Comparison of ENCODE assay signal across 9 mouse cellular contexts in the genomic region with DNA sequence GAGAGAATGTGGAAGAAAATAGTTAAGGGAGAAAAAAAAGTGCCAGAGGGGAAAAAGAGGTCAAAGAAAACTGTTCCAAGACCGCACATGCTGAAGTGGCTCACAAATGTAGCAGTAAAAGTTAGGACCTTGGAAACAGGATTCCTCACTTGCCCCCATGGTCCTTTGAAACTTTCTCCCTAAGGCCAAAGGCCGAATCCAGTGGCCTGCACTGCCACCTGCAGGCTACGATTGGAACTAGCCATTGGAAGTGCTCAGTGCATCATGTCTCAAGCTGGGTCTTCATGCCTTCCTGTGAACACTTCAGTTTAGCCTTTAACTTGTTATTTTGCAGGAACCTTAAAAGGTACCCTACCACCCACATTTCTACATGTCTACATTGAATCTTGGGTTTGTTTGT. TPM values are rescaled to one million over a fixed set of nuclear protein-coding genes. Genes with fewer than 3 reads are reported as not detected.
A peak's percentile ranks its signal among the peaks of the same experiment; 100 is the strongest.
DNase-seq lines count a peak whose midpoint lies in the region; ATAC-seq lines count a peak whose summit lies in the region.
"Had no signal": no experiment of that assay in that cellular context is flagged by ENCODE, and none has a peak within 500 bp of the region (broad histone marks: within the 10 kb centered on the region; RNA-seq: fewer than 3 reads in every experiment).

No protein-coding gene starts in this region.

- intact Hi-C loops in heart, postnatal 25 days (cut with DNase I) = loop anchor here (1.0 kb wide), 1 partner anchor 122 kb away; no protein-coding TSS in a partner anchor
- intact Hi-C loops in left cerebral cortex, postnatal 14 days (cut with DNase I) = loop anchor here (1.0 kb wide), 1 partner anchor 122 kb away; no protein-coding TSS in a partner anchor

- H3K36me3 ChIP-seq in hindbrain, embryonic 10.5 days = no peaks in the 10 kb centered on the region
- H3K36me3 ChIP-seq in hindbrain, embryonic 13.5 days = no peaks in the 10 kb centered on the region
- H3K36me3 ChIP-seq: neural tube, embryonic 12.5 days had no signal

- 0 out of 2 replicates have a peak, but pooled peaks cover 6% of the 10 kb centered on the region for H3K4me1 ChIP-seq in hindbrain, embryonic 10.5 days (replicated peaks)
- peaks cover 4% of the 10 kb centered on the region; the same call in 1 of the 2 replicates for H3K4me1 ChIP-seq in hindbrain, embryonic 13.5 days (replicated peaks)
- H3K4me1 ChIP-seq: neural tube, embryonic 12.5 days had no signal

- no peaks in the 10 kb centered on the region for H3K27me3 ChIP-seq in hindbrain, embryonic 10.5 days (ENCODE audit: insufficient read depth, poor library complexity, severe bottlenecking)
- no peaks in the 10 kb centered on the region for H3K27me3 ChIP-seq in hindbrain, embryonic 13.5 days
- H3K27me3 ChIP-seq: neural tube, embryonic 12.5 days had no signal

- no peak overlapping the region for H3K4me3 ChIP-seq in hindbrain, embryonic 10.5 days
- H3K4me3 ChIP-seq in hindbrain, embryonic 13.5 days = no peak overlapping the region
- H3K4me3 ChIP-seq: neural tube, embryonic 12.5 days had no signal

- no peak overlapping the region for H3K27ac ChIP-seq in hindbrain, embryonic 10.5 days
- H3K27ac ChIP-seq in hindbrain, embryonic 13.5 days = no peak overlapping the region
- H3K27ac ChIP-seq: neural tube, embryonic 12.5 days had no signal

- DNase-seq in hindbrain, embryonic 10.5 days (ENCODE audit: low spot score) = peak; percentile 68
- DNase-seq in ZHBTc4 (ENCODE audit: low read depth, low spot score) = peak; percentile 83
- DNase-seq in embryo, embryonic 10 days (ENCODE audit: low spot score) = peak; percentile 84
- peak; percentile 18 for DNase-seq in heart, postnatal 25 days (ENCODE audit: low spot score)
- DNase-seq in left cerebral cortex, postnatal 14 days (ENCODE audit: low spot score in 2 of 2) = peak; percentile 25 to 79
- DNase-seq in testis, postnatal 10 days (ENCODE audit: low spot score) = peak; percentile 87

- no peak overlapping the region for H3K9ac ChIP-seq in hindbrain, embryonic 13.5 days
- H3K9ac ChIP-seq: neural tube, embryonic 12.5 days had no signal

- WGBS in hindbrain, embryonic 10.5 days = 13% methylated on average over 3 of the region's 3 CpGs
- 18% methylated on average over 3 of the region's 3 CpGs for WGBS in hindbrain, embryonic 13.5 days

- ATAC-seq in hindbrain, embryonic 13.5 days (ENCODE audit: low FRiP score) = no peak
- ATAC-seq in neutrophil, adult 5-6 weeks (ENCODE audit: extremely low read depth, insufficient number of reproducible peaks, low FRiP score, poor library complexity, severe bottlenecking) = peak; percentile 81

- no peaks in the 10 kb centered on the region for H3K9me3 ChIP-seq in hindbrain, embryonic 10.5 days
- H3K9me3 ChIP-seq in hindbrain, embryonic 13.5 days = no peaks in the 10 kb centered on the region
- H3K9me3 ChIP-seq: neural tube, embryonic 12.5 days had no signal

- H3K4me2 ChIP-seq in hindbrain, embryonic 13.5 days = no peak overlapping the region
- H3K4me2 ChIP-seq: neural tube, embryonic 12.5 days had no signal

RNA-seq across cellular contexts. Expression of gene Mctp2, which starts 56.3 kb away (rescaled TPM):
- polyA plus RNA-seq in hindbrain, embryonic 10.5 days (2016; fragmentation: Nextera tagmentation; extraction: Ambion mirVana) = 0.13 and 0.47 TPM in 2 replicates
- 0.31 and 0.58 TPM in 2 replicates for polyA plus RNA-seq in hindbrain, embryonic 13.5 days (2015; fragmentation: Nextera tagmentation; extraction: Ambion mirVana)
- under 1 TPM; 0.44 to 0.45 TPM for total RNA-seq in heart, postnatal 25 days (2021)
- total RNA-seq in left cerebral cortex, postnatal 14 days (2021) = 1 to 10 TPM; 1.3 to 2.0 TPM
- total RNA-seq in neutrophil, adult 5-6 weeks (2017) = 86.6 and 86.9 TPM in 2 replicates

Comparison
In these comparisons a context has a peak if more than half of its experiments do, and no peak if none do; other contexts are left out.
1. DNase-seq: peak in every context shown above with its lines; median percentile 87 in testis, postnatal 10 days; 84 in embryo, embryonic 10 days; 83 in ZHBTc4; 68 in hindbrain, embryonic 10.5 days; 52 in left cerebral cortex, postnatal 14 days; 18 in heart, postnatal 25 days.
2. RNA of gene Mctp2, which starts 56.3 kb away (total RNA-seq): 86.6 to 86.9 TPM in neutrophil, adult 5-6 weeks; 1.3 to 2.0 TPM in left cerebral cortex, postnatal 14 days and 0.44 to 0.45 TPM in heart, postnatal 25 days; every median in the first group is over 10 times any median in the second.